Mouse (Mus musculus): ENCODE measurements around the gene Irf6. TPM values are rescaled to one million over a fixed set of nuclear protein-coding genes. Genes with fewer than 3 reads are reported as not detected.

The Irf6 gene
- 0.53 and 4.5 TPM in 2 replicates for polyA plus RNA-seq (2012; rRNA removed)

GRCm38 (mm10) chr1:193152872-193153271 is at the start of gene Irf6:
Irf6 (plus strand) TSS chr1:193153111.

GRCm38 (mm10) chr1:193129786-193130455 is 23.0 kb upstream of the Irf6 start, which contains the start of gene Diexf:
Diexf (minus strand) TSS chr1:193130272.

GRCm38 (mm10) chr1:193167746-193168145 is 14.8 kb downstream of the Irf6 start, which contains the start of gene A130010J15Rik:
A130010J15Rik (plus strand) TSS chr1:193168046.

GRCm38 (mm10) chr1:193201383-193201778 is 48.5 kb downstream of the Irf6 start, which contains the start of gene Traf3ip3:
Traf3ip3 (minus strand) TSS chr1:193201703.

GRCm38 (mm10) chr1:193207503-193207902 is 54.6 kb downstream of the Irf6 start, which contains the start of gene Lamb3:
Lamb3 (plus strand) TSS chr1:193207699.

Other genes with a start within 250 kb of the Irf6 start
- gene Syt14, start 117.3 kb upstream of the Irf6 start, polyA plus RNA-seq (2012; rRNA removed), result 6.1 and 6.6 TPM in 2 replicates
- gene Diexf, start 22.8 kb upstream of the Irf6 start, polyA plus RNA-seq (2012; rRNA removed), result 29.9 and 31.3 TPM in 2 replicates
- 7.0 and 7.7 TPM in 2 replicates for gene A130010J15Rik, start 14.9 kb downstream of the Irf6 start, polyA plus RNA-seq (2012; rRNA removed)
- 1.4 and 2.8 TPM in 2 replicates for gene Traf3ip3, start 48.6 kb downstream of the Irf6 start, polyA plus RNA-seq (2012; rRNA removed)
- 0.53 and 1.0 TPM in 2 replicates for gene Lamb3, start 54.6 kb downstream of the Irf6 start, polyA plus RNA-seq (2012; rRNA removed)
- 0.27 and 0.33 TPM in 2 replicates for gene Hsd11b1, start 111.0 kb downstream of the Irf6 start, polyA plus RNA-seq (2012; rRNA removed)
- 10.0 and 13.3 TPM in 2 replicates for gene G0s2, start 120.1 kb downstream of the Irf6 start, polyA plus RNA-seq (2012; rRNA removed)
- 34.8 and 38.5 TPM in 2 replicates for gene Camk1g, start 217.2 kb downstream of the Irf6 start, polyA plus RNA-seq (2012; rRNA removed)

All from central nervous system, embryonic 14 days (tissue).